Mouse (Mus musculus): ENCODE data around the gene Zfp593.

The Zfp593 gene

DNA sequence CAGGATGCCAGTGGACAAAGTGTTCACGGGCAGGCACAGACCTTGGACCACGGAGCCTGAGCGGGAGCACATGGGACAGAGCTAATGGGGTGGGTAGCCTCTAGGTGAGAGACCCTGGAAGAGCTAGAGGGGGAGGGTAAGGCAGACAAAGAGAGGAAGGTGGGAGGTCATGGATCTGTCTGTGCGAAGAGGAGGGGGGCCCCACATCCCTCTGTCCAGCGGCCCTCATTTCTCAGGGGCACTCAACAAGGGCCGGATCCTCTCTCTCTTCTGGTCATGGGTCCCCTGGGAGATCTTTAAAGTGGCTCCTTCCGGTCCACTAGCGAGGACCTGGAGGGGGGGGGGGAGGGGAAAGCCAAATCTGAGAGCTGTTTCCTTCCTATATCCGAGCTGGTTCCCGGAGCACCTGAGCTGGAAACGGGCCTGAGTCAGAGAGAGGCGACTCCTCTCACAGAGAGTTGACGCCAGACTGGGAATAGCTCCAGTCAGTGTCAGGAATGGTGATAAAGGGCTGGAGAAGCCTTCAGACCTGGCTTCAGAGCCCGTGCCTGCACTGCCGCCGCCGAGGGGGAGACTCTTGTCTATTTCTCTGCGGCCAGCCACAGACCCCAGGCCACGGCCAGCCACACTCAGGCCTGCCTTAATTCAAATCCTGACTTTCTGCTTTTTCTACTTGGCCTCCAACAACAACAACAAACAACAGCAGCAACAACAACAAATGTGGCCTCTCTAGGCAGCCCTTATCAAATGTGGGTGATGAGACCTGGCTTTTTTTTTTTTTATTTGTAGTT lies 11.2 kb upstream of the Zfp593 start:
- DNase-seq = peak; percentile 24

DNA sequence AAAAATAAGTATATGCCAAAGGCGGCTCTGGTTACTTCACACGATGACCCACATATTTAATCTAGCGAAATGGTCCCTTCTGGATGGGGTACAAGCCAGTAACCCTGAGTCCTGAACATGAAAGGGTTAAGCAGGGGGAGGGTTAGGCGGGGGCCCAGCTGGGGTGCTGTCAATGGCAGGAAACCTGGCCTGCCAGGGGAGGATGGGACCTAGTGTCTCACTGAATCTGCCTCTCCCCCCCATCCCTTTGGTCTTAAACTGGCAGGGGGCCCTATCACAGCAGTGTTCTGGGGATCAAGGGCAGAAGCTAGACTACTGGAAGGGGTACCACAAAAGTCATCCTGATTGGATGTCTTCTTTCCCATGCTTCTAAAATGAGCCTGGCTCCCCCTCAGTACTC lies 10.5 kb upstream of the Zfp593 start:
- peak; percentile 25 for DNase-seq

DNA sequence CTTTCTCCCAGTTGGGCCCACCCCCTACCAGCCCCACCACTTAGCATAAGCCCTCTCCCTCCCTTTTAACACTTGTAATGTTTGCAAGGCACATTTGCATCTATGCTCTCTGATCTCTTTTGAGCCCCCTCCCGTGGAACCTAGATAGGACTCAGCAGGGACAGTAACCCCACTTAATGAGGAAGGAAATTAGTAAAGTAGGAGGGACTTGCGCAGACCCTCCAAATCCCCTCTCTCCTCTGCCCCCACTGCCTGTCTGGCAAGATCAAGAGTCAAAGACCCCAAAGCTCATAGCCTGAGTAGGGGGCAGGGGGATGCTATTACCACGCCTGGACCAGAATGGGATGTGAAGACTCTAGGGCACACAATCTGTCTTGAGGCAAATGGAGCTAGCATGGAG lies 9.4 kb upstream of the Zfp593 start:
- no peak for DNase-seq

DNA sequence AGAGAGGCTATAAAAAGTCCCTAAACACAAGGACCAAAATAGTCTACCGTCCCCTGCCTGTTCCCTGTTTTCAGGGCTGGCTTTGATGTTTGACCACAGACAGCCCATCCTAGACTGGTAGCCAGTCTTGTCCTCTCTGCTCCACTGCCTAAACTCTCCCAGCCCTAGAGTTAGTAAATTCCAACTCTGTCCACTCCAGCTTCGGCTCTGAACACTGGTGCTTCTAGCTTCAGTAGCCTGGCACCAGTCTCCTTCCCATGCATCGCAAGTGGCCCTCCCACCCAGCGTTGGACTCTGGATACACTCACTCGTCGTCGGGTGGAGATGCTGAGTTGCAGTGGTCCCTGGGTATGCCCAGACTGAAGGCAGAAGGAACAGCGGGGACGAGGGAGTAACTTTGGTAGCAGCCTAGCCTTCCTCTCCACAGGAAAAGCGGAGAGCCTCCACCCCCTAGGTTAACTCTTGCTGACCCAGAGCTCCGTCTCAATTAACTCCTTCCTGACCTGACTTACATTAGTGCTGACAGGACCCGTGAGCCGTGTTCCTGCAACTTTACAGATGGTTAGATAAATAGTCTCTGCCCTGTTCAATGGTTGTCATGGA lies 8.4 kb upstream of the Zfp593 start, which contains the start of gene Grrp1:
Gene Grrp1, minus strand, starts transcription at position 385 of the 603 bp plus-strand sequence.
- peak; percentile 38 for DNase-seq

DNA sequence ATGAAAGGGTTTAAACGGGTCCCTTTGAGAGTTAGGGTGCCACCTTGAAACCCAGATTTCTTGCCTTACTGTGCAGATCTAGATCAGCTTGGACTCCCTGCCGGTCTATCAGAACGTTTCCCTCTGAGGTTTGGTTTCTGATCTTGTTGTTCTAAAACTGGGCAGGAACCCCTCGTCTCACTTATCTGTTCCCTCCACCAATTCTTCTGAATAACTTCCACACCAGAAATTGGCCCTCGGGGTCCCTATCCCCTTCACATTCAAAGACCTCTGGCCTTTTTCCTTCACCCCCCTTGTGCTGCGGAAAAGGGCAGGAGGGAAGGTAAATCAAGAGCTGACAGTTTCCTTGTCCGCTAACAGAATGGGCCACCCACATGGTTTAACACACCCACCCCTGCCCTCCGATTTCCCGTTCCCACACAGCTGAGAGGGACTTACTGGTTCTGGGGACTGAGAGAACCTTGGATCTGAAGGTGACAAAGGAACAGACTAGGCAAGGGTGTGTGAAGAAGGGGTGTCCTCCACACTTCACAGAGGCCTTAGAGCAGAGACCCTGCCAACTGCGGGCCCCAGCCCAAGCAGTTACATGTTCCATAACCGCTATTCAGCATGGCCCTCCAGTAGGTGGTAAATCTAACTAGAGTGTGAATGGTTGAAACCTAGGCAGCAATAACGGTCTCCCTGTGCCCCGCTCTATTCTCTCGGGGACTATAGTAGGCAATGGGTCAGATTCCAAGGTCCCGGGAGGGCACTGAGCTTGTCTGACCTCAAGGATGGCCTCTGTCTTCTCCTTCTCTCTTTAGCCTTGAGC lies 7.7 kb upstream of the Zfp593 start:
- peak; percentile 31 for DNase-seq

DNA sequence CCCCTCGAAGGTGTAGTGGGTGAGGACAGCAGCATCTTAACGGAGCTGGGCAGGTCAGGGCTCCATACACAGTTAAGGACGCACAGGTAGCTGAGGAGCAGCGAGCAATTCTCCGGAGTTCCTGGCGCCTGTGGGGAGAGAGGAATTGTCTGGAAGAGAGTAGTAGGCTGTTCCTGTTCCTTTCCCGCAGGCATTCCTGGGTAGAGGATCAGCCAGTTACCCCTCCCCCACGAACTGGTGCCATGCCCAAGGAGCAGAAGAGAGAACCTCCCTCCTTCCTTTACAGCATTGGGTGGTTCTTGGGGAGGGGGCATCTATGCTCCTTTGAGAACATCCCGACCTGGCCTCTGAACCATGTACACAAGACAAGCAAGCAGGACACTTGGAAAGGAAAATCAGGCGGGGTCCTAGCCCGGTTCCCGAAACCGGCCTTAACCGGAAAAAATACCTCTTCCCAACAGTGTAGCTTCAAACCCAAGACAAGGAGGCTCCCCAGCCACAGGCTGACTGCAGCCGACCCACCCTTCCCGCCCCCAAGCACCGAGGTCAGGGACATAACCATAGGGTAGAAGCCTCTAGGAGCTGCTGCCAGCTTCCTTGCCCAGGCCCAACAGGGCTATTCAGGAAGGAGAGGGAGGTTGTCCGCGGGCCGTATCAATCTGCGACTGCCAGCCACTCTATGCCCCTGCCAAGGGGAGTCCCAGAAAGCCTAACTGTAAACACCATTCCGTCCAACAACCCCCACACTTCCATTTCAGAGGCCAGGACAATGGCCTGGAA lies 6.9 kb upstream of the Zfp593 start:
- peak; percentile 38 for DNase-seq

DNA sequence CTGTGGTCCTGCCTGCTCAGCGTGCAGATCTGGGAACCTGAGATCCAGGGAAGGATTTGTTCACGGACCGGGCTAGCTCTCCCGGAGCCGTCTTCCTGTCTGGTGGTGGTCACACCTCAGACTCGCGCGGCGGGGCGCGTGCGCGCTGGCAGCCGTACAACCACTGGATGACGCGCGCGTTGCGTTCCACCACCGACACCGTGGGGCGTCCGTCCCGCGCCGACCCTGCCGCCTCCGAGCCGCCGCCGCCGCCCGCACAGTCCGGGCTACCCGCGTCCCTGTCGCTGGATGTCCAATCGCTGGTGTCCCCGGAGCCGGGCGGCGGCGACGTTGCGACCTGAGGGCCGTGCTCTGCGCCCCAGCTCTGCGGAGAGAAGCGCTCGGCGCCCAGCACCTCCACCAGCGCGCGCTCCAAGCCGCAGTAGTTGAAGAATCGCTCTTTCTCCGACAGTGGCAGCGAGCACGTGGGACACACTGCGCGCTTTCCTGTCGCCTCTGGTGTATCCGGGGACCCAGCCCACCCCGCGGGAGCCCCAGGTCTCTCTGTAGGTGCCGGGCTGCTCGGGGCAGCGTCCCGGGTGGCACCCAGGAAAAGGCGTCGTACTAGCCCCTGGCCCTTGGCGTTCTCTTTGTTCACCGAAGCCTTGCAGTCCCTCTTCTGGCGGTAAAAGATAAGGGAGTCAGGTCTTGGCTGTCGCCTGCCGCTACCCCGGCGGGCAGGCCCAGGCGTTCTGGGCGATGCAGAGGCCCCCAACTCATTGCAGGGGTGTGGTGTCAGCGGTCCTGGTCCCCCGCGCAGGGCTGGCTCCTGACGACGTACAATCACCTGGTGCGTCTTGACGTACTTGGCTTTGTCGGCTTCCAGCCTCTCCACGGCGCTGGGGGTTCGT lies 6.1 kb upstream of the Zfp593 start:
- peak; percentile 40 for DNase-seq

DNA sequence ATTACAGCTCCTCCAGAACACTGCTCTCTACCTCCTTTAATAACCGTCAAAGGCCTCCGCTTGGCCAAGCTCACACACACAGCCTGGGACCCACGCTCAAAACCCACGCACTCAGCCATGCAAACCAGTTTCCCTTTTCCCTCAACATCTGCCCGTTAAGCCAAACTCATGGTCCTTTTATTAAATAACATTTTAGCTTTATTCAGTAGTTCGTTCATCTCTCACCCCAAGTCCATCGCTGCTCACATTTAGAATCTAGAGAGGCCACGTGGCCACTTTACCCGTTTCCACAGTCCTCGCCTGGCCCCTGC lies 5.5 kb upstream of the Zfp593 start:
- DNase-seq = no peak

DNA sequence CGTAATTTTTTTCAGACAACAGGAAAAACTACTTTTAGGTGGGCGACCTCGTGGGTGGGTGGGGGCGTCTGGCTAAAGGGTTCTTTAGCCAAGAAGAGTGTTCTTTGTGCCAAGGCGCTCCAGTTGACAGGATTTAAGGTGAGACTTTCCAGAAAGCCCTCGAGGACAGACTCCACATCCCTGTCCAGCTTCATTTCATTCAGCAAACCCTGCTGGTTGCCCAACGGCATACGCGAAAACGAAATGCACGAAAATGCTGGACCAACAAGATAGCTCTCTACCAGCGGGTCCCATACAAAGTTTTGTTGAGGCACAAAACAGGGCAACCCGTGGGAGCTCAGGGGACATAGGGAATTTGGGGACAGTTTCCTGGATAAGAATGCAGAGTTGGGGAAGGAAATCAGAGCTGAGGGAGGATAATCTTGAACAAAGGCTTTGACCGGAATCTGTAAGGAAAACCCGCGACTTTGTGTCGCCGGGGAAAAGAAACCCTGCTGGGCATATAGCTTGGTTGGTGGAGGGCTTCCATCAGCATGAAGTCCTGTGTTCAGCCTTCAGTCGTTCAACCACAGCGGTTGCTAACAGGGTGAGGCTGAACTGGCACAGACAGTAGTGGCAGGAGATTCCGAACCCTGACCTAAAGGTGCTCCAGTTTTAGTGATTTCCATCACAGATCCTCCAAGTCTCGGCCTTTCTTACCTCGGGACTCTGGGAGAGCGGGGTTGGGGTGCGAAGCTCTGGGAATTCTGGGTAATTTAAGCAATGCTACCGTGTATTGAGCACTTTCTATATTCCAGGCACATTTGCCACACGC lies 4.9 kb upstream of the Zfp593 start:
- DNase-seq = no peak

DNA sequence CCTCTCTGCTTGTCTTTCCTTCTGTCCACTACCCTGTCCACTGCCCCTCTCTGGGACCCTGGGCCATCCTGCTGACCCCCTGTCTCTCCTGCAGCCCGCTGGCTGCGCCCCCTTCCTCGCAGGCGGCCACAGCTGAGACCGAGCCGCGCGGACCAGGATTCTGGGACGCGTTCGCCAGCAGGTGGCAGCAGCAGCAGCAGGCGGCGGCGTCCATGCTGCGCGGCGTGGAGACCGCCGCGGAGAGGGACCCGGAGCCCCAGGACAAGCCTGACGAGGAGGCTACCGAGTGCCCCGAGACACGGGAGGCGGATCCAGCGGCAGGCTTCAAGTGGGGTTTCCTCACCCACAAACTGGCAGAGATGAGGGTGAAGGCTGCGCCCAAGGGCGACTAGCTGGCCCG lies 4.3 kb upstream of the Zfp593 start:
- peak; percentile 83 for DNase-seq

DNA sequence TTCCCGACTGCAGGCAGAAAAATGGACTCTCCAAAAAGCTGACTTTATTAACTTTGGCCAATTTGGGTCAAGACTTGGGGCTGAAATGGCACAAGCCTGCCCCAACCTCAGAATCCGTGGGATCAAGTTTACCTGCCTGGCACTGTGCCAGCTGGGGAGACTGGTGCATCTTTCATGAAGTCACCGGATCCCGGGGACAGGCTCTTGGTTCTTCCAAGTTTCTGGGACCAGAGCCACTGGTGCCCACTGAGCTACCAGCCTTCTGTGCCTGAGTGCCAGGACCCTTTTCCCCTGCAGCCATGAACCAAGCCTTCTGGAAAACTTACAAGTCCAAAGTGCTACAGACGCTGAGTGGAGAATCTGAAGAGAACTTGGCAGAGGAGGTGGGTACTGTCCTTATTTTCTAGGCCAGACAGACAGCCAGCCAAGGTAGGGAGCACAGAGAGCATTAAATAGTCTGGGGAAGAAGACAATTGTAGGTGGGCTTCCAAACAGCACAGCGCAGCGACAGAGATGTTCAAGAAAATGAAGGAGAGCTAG lies 1.4 kb upstream of the Zfp593 start, which contains the start of gene Gm30191:
Gene Gm30191, plus strand, starts transcription at position 217 of the 540 bp plus-strand sequence.
- peak; percentile 28 for DNase-seq

DNA sequence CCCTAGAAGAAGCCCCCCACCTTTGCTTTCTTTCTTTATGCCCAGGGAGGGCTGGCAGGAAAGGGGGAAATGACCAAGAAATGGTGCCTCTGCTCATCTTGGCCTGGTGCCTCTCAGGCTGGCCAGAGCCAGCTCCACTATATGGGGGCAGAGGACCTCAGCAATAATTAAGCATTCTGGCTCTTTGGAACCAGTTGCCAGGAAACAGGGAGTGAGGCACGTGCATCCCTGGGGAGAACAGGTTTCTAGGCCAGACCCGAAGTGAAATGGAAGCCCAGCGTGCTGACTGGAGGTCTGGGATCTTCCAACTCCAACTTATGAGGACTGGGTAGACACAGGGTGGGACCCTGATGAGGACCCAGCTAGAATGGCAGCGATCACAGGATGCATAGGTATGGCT lies 864 bp upstream of the Zfp593 start:
- DNase-seq = peak; percentile 28

DNA sequence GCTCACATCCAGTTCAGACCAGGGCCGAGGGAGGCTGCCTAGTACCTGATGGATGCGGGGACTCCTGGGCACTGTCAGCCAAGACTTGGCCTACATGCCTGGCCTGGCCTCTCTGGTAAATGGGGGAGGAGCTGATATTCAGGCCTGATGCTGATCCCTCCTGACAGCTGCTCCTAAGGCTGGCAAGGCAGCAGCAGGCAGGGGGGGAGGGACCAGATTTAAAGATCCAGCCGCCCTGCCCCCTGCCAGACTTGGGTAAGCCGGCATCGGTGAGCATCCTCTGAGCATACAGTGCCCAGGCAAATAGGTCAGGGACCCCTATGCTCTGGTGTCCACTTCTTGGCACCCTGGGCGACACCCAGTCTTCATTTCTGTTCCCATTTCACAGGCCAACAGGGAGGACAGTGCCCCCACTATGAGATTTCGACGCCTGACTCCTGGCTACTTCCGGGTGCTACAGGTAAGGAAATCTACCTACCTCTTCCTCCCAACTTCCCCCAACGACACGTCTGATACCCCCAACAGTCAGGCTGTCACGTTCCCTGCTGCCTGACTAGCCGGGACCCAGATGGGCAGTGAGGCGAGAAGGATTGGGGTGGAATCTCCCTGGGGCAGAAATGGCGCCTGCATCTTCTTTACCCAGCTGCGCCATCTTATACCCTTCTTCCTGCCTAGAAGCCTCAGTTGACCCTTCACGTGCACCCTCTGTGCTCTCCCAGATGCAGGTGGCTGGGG lies 1.7 kb downstream of the Zfp593 start, which contains the start of gene E130218I03Rik:
Gene E130218I03Rik, plus strand, starts transcription at position 147 of the 735 bp plus-strand sequence.
- no peak for DNase-seq

DNA sequence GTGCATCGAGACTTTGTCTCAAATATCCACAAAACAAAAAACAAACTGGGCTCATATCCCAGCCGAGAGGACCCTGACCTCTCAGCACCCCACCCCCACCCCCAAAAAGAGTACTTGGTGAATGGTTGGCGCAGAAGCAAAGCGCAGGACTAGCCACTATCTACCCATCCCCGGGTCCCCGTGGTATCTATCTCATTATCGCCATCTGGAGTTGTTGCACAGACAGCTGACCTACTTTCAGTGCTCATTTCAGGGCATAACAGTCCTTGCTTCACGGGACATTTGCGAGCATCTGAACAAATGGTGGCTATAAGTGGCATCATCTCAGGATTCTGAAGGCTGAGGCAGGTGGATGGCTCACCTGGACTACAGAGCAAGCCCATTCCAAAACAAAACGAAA lies 6.7 kb downstream of the Zfp593 start:
- DNase-seq = no peak

DNA sequence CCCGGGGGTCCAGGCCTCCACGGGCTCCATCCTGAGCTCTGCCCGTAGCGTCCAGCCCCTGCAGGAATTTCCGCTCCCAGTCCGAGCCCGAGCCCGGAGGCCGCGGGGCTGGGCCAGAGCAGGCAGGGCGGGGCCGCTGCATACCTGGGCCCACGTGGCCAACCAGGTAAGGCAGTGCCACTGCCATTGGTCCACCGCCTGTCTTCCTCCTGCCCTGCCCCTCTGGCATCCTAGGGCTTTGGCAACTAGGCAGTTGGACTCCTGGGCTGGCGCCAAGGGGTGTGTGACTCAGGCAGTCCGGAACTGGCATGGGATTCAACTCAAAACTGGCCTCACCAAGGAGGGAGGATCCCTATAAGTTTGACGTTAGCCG lies 7.1 kb downstream of the Zfp593 start, which contains the start of gene Cnksr1:
Gene Cnksr1, minus strand, starts transcription at position 121 of the 373 bp plus-strand sequence.
- peak; percentile 93 for DNase-seq

DNA sequence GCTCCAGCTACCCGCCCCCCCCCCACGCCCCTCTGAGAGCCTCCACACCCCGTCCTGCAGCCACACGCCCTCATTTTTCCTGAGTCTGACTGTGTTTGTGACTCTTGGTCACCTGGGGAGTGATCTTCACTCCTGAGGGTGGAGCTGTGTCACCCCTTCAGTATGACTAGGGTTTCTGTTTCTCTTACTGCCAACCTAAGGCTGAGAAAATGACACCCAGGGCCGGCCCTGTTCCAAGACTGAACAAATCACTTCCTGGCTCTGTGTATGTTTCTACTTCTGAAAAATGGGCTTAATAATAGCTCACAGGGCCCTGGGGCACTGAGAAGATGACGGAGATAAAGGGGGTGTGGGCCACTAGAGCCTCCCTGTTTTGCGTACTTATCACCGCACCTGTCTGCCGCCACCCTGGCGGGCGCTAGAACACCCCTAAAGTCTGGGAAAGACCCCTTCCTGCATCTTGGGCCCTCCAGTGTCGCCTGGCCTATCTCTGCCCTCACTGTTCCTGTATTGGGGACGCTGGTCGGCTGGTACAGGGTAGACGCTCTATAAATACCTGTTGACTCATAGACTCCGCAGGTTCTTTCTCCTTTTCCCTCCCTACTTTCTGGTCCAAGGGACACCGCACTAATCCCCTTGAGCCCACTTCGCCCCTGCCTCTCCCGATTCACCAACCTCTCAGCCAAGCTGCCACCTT lies 7.7 kb downstream of the Zfp593 start:
- DNase-seq = peak; percentile 36

DNA sequence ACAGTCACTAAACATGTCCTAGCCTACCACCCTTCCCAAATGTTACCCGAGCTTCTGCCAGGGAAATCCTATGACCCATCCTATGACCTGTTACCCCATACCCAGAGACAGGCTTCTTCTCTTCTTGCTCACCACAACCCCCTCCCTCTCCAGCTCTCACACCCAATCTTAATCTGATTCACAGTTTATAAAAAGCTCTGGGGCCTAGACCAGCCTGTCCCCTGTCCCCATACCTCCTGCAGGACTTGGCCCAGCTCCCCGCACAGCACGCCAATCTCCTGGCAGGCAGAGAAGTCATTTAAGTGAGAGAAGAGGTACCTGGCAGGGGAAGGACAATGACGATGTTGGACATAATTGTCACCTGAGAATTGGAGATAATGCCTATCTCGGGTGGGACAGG lies 10.5 kb downstream of the Zfp593 start:
- DNase-seq = no peak

DNA sequence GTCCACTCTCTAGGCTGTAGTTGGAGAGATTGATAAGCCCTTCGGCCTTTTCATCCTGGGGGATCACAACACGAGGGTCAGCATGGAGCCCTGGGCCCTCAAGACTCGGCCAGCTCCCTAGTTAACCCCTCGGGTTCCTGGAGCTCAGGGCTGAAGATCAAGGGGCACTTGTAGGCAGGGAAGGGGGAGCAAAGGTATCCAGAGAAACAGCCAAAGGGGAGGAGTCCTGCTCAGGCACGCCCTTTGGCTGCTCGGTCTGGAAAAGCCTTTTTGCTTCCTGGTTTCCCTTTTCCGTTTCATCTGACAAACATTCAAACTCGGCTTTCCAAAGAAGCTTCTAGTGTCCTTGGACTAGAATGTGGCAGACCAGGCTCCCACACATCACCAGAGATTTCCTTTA lies 15.0 kb downstream of the Zfp593 start:
- DNase-seq = peak; percentile 42

DNA sequence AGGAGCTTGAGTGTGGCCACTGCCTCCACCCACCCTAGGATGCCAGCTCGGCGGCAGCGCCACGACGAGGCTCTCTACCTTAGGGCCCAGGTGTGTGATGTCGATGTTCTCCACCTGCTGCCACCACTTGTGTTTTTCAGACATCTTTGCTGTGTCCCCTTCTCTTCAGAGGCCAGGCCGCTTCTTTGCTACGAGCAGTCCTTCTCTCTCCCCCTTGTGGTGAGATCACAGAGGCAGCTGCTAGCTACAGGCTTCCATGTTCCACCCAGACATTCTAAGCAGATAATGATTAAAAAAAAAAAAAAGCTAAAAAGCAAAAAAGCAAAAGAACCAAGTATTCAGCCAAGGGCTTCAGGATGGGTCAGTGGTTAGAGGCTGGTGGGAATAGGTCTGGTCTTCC lies 18.2 kb downstream of the Zfp593 start, which contains the start of gene Catsper4:
Gene Catsper4, minus strand, starts transcription at position 190 of the 400 bp plus-strand sequence.
- no peak for DNase-seq

Data from kidney, adult 18-20 months (tissue).